Mouse (Mus musculus) urinary bladder, postnatal 25 days (tissue): ENCODE data around the gene Cpxm1.

Experiments used
- DNase-seq: peaks from one replicate; pipeline ENCODE4 v3.0.0; 2022; ENCODE audit warnings: low spot score

Gene Cpxm1

GRCm38 (mm10) chr2:130397186-130397985, at the start of gene Cpxm1:
Cpxm1 (minus strand) TSS chr2:130397574.
- DNase-seq = peak; percentile 20

GRCm38 (mm10) chr2:130442162-130442561, 44.8 kb upstream of the Cpxm1 start:
- DNase-seq = no peak

- no peak for DNase-seq
These were observed 42.6 kb upstream of the Cpxm1 start for GRCm38 (mm10) chr2:130439840-130440480.

- DNase-seq = no peak
These were observed 41.5 kb upstream of the Cpxm1 start for GRCm38 (mm10) chr2:130438861-130439260.

GRCm38 (mm10) chr2:130436769-130437168, 39.4 kb upstream of the Cpxm1 start:
- no peak for DNase-seq

- no peak for DNase-seq
These were observed 35.8 kb upstream of the Cpxm1 start for GRCm38 (mm10) chr2:130433152-130433551.

GRCm38 (mm10) chr2:130432157-130432556, 34.8 kb upstream of the Cpxm1 start:
- no peak for DNase-seq

- no peak for DNase-seq
These were observed 33.1 kb upstream of the Cpxm1 start for GRCm38 (mm10) chr2:130430484-130430883.

- DNase-seq = no peak
These were observed 32.5 kb upstream of the Cpxm1 start for GRCm38 (mm10) chr2:130429851-130430250.

GRCm38 (mm10) chr2:130425112-130425511, 27.7 kb upstream of the Cpxm1 start:
- no peak for DNase-seq

GRCm38 (mm10) chr2:130424126-130424853, 26.9 kb upstream of the Cpxm1 start, which contains the start of the genes Vps16 and Pced1a:
Vps16 (plus strand) TSS chr2:130424339.
Pced1a (minus strand) TSS chr2:130424701.
- peak; percentile 91 for DNase-seq

GRCm38 (mm10) chr2:130423397-130424125, 26.2 kb upstream of the Cpxm1 start:
- DNase-seq = peak; percentile 75

- DNase-seq = no peak
These were observed 24.6 kb upstream of the Cpxm1 start for GRCm38 (mm10) chr2:130421781-130422620.

GRCm38 (mm10) chr2:130414094-130414856, 16.9 kb upstream of the Cpxm1 start:
- DNase-seq = no peak

- no peak for DNase-seq
These were observed 15.4 kb upstream of the Cpxm1 start for GRCm38 (mm10) chr2:130412775-130413174.

GRCm38 (mm10) chr2:130411558-130412495, 14.5 kb upstream of the Cpxm1 start:
- peak; percentile 88 for DNase-seq

GRCm38 (mm10) chr2:130408194-130408593, 10.8 kb upstream of the Cpxm1 start:
- no peak for DNase-seq

- DNase-seq = no peak
These were observed 8.8 kb upstream of the Cpxm1 start, which contains the start of gene Tmem239 for GRCm38 (mm10) chr2:130406178-130406577. Tmem239 (plus strand) TSS chr2:130406478.

- DNase-seq = no peak
These were observed 7.6 kb upstream of the Cpxm1 start, which contains the start of the genes Gm28372 and 1700020A23Rik for GRCm38 (mm10) chr2:130404939-130405338. Gm28372 (plus strand) TSS chr2:130405239. 1700020A23Rik (plus strand) TSS chr2:130405259.
